Mouse (Mus musculus) natural killer cell, adult 2 months (primary cell): ENCODE measurements around the gene Lrrn2.

Experiments
- DNase-seq, 2 experiments: peaks; one replicate each; pipeline ENCODE4 v3.0.0; 2022; ENCODE audit warnings: low spot score in 2 of 2

Lrrn2 gene

GRCm38 (mm10) chr1:132880161-132881005 lies at the start of gene Lrrn2:
Gene Lrrn2, plus strand, starts transcription at chr1:132880273.
- DNase-seq: no peak

- DNase-seq: no peak
These were observed 48.1 kb upstream of the Lrrn2 start for GRCm38 (mm10) chr1:132831963-132832362.

GRCm38 (mm10) chr1:132834037-132834436 lies 46.0 kb upstream of the Lrrn2 start:
- no peak for DNase-seq

GRCm38 (mm10) chr1:132836895-132837294 lies 43.2 kb upstream of the Lrrn2 start:
- DNase-seq: no peak

GRCm38 (mm10) chr1:132837691-132838090 lies 42.4 kb upstream of the Lrrn2 start:
- DNase-seq: no peak

- DNase-seq: no peak
These were observed 41.7 kb upstream of the Lrrn2 start for GRCm38 (mm10) chr1:132838371-132838770.

- DNase-seq: peak in 1 of 2 experiments; percentile 1
These were observed 36.5 kb upstream of the Lrrn2 start for GRCm38 (mm10) chr1:132843612-132844011.

- DNase-seq: no peak
These were observed 35.8 kb upstream of the Lrrn2 start for GRCm38 (mm10) chr1:132844088-132844804.

GRCm38 (mm10) chr1:132845766-132846165 lies 34.3 kb upstream of the Lrrn2 start:
- no peak for DNase-seq

GRCm38 (mm10) chr1:132850809-132851208 lies 29.3 kb upstream of the Lrrn2 start:
- no peak for DNase-seq

GRCm38 (mm10) chr1:132851296-132851695 lies 28.8 kb upstream of the Lrrn2 start:
- no peak for DNase-seq

GRCm38 (mm10) chr1:132851771-132852170 lies 28.3 kb upstream of the Lrrn2 start:
- DNase-seq: no peak

- DNase-seq: no peak
These were observed 26.8 kb upstream of the Lrrn2 start for GRCm38 (mm10) chr1:132853312-132853711.

- DNase-seq: no peak
These were observed 21.3 kb upstream of the Lrrn2 start for GRCm38 (mm10) chr1:132858516-132859383.

- DNase-seq: no peak
These were observed 15.9 kb upstream of the Lrrn2 start for GRCm38 (mm10) chr1:132864220-132864619.

GRCm38 (mm10) chr1:132865585-132865984 lies 14.5 kb upstream of the Lrrn2 start:
- no peak for DNase-seq

- DNase-seq: no peak
These were observed 9.7 kb upstream of the Lrrn2 start for GRCm38 (mm10) chr1:132870327-132870726.

- DNase-seq: no peak
These were observed 992 bp upstream of the Lrrn2 start for GRCm38 (mm10) chr1:132878951-132879610.

- no peak for DNase-seq
These were observed 292 bp upstream of the Lrrn2 start for GRCm38 (mm10) chr1:132879801-132880160.

GRCm38 (mm10) chr1:132881041-132881761 lies 1.1 kb downstream of the Lrrn2 start:
- DNase-seq: no peak

GRCm38 (mm10) chr1:132881836-132882235 lies 1.8 kb downstream of the Lrrn2 start:
- DNase-seq: no peak
